Mouse (Mus musculus): ENCODE measurements around the gene Sox30.

- no peak for TF ChIP-seq CTCF (IDR thresholded peaks at IDR 0.05; ENCODE audit: extremely low read depth, insufficient read depth, insufficient read length, insufficient replicate concordance)
- TF ChIP-seq POLR2A (IDR thresholded peaks at IDR 0.05; ENCODE audit: low read depth, low read length), result no peak
These were observed 75.1 kb downstream of the Sox30 start for GRCm38 (mm10) chr11:46054911-46055895.

Data from spleen, adult 2 months (tissue).